Comparison of ENCODE assay signal across 15 mouse cellular contexts in the genomic region with DNA sequence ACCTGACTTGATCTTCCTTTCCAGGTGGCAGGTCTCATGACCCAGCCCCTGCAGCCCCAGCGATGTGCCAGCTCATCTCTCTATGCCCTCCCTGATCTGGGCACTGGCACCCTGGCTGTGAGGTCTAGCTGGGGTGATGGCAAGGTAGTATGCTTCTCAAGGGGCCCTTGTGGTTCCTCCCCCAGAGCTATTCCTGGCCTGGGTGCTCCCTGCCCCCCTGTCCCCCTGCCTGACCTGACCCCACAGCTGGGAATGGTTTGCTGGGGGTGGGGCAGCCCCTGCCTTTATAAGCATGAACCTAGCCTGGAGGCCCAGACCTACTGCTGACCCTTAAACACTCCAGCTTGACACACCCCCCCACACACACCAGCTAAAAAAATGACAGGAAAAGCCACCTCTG. TPM values are rescaled to one million over a fixed set of nuclear protein-coding genes. Genes with fewer than 3 reads are reported as not detected.
A peak's percentile ranks its signal among the peaks of the same experiment; 100 is the strongest.
DNase-seq lines count a peak whose midpoint lies in the region; ATAC-seq and TF ChIP-seq lines count a peak whose summit lies in the region.
"Had no signal": no experiment of that assay in that cellular context is flagged by ENCODE, and none has a peak within 500 bp of the region (broad histone marks: within the 10 kb centered on the region; RNA-seq: fewer than 3 reads in every experiment).

Gene Mybph, plus strand, starts transcription at position 323 of the 400 bp plus-strand sequence.

- no peaks in the 10 kb centered on the region for H3K9me3 ChIP-seq in forebrain, embryonic 10.5 days
- no peaks in the 10 kb centered on the region for H3K9me3 ChIP-seq in forebrain, embryonic 15.5 days
- no peaks in the 10 kb centered on the region for H3K9me3 ChIP-seq in megakaryocyte, embryonic 14.5 days
- no peaks in the 10 kb centered on the region for H3K9me3 ChIP-seq in limb, embryonic 15.5 days
- no peaks in the 10 kb centered on the region for H3K9me3 ChIP-seq in hindbrain, embryonic 14.5 days (ENCODE audit: control insufficient read depth, low read length)
- H3K9me3 ChIP-seq: hindbrain, embryonic 13.5 days had no signal

- ATAC-seq in forebrain, embryonic 15.5 days (replicated peaks), result no peak
- no peak for ATAC-seq in megakaryocyte, adult 5-6 weeks (ENCODE audit: poor library complexity, severe bottlenecking)
- ATAC-seq in limb, embryonic 15.5 days (ENCODE audit: insufficient number of reproducible peaks, low FRiP score, low TSS enrichment, low read depth), result no peak
- ATAC-seq in hindbrain, embryonic 14.5 days (ENCODE audit: low FRiP score), result no peak
- ATAC-seq: liver, postnatal 0 days had no signal

- 64% methylated on average over 1 of the region's 1 CpGs for WGBS in forebrain, embryonic 10.5 days
- WGBS in forebrain, embryonic 15.5 days, result 62% methylated on average over 1 of the region's 1 CpGs
- 73% methylated on average over 1 of the region's 1 CpGs for WGBS in limb, embryonic 15.5 days
- 77% methylated on average over 1 of the region's 1 CpGs for WGBS in hindbrain, embryonic 14.5 days

- TF ChIP-seq CTCF in gastrocnemius, adult 2 months (IDR thresholded peaks at IDR 0.05), result no peak

- H3K27ac ChIP-seq in forebrain, embryonic 10.5 days, result peak within 1 kb of the TSS; percentile 53
- H3K27ac ChIP-seq in forebrain, embryonic 15.5 days (replicated peaks), result no peak within 1 kb of the TSS
- H3K27ac ChIP-seq in gastrocnemius, adult 2 months, result peak within 1 kb of the TSS; percentile 93
- peak within 1 kb of the TSS; percentile 3 for H3K27ac ChIP-seq in limb, embryonic 15.5 days
- no peak within 1 kb of the TSS for H3K27ac ChIP-seq in hindbrain, embryonic 14.5 days
- H3K27ac ChIP-seq: hindbrain, embryonic 13.5 days had no signal

- intact Hi-C loops in gastrocnemius, adult 2 months (cut with DNase I), result no loop called here
- intact Hi-C loops in left cerebral cortex, postnatal 14 days (cut with DNase I), result no loop called here

- H3K4me2 ChIP-seq in forebrain, embryonic 15.5 days (replicated peaks), result no peak within 1 kb of the TSS
- H3K4me2 ChIP-seq in limb, embryonic 15.5 days, result no peak within 1 kb of the TSS
- H3K4me2 ChIP-seq in hindbrain, embryonic 14.5 days (replicated peaks), result no peak within 1 kb of the TSS
- H3K4me2 ChIP-seq: hindbrain, embryonic 13.5 days had no signal

- peaks cover 20% of the 10 kb centered on the region for H3K27me3 ChIP-seq in forebrain, embryonic 10.5 days (ENCODE audit: poor library complexity, severe bottlenecking)
- H3K27me3 ChIP-seq in forebrain, embryonic 15.5 days, result no peaks in the 10 kb centered on the region
- peaks cover 73% of the 10 kb centered on the region for H3K27me3 ChIP-seq in megakaryocyte, embryonic 14.5 days (replicated peaks)
- no peaks in the 10 kb centered on the region for H3K27me3 ChIP-seq in limb, embryonic 15.5 days
- no peaks in the 10 kb centered on the region for H3K27me3 ChIP-seq in hindbrain, embryonic 14.5 days (ENCODE audit: control insufficient read depth, insufficient read depth, low read length)

- H3K36me3 ChIP-seq in forebrain, embryonic 10.5 days (replicated peaks), result no peaks in the 10 kb centered on the region
- H3K36me3 ChIP-seq in forebrain, embryonic 15.5 days, result no peaks in the 10 kb centered on the region
- H3K36me3 ChIP-seq in megakaryocyte, embryonic 14.5 days (replicated peaks; ENCODE audit: low read length), result no peaks in the 10 kb centered on the region
- no peaks in the 10 kb centered on the region for H3K36me3 ChIP-seq in limb, embryonic 15.5 days
- no peaks in the 10 kb centered on the region for H3K36me3 ChIP-seq in hindbrain, embryonic 14.5 days (replicated peaks; ENCODE audit: control insufficient read depth, insufficient read depth)
- H3K36me3 ChIP-seq: hindbrain, embryonic 13.5 days had no signal

- no peak within 1 kb of the TSS for H3K9ac ChIP-seq in forebrain, embryonic 15.5 days (replicated peaks)
- peak within 1 kb of the TSS; percentile 14; the same call in 1 of the 2 replicates for H3K9ac ChIP-seq in limb, embryonic 15.5 days
- no peak within 1 kb of the TSS for H3K9ac ChIP-seq in hindbrain, embryonic 14.5 days
- H3K9ac ChIP-seq: hindbrain, embryonic 13.5 days; liver, postnatal 0 days had no signal

- no peak for DNase-seq in forebrain, embryonic 10.5 days (ENCODE audit: extremely low spot score, low spot score)
- DNase-seq in gastrocnemius, adult 2 months, result peak; percentile 84
- no peak for DNase-seq in left cerebral cortex, postnatal 14 days (ENCODE audit: low spot score in 2 of 2)
- no peak for DNase-seq in hindbrain, embryonic 14.5 days (ENCODE audit: low spot score)
- DNase-seq: kidney, adult 2 months; liver, postnatal 0 days; lung, postnatal 4 days; thymus, postnatal 25 days had no signal

- H3K4me1 ChIP-seq in forebrain, embryonic 10.5 days, result peaks cover 55% of the 10 kb centered on the region
- H3K4me1 ChIP-seq in forebrain, embryonic 15.5 days, result peaks cover 26% of the 10 kb centered on the region
- peaks cover 55% of the 10 kb centered on the region for H3K4me1 ChIP-seq in megakaryocyte, embryonic 14.5 days
- peaks cover 48% of the 10 kb centered on the region for H3K4me1 ChIP-seq in limb, embryonic 15.5 days
- peaks cover 14% of the 10 kb centered on the region; the same call in 1 of the 2 replicates for H3K4me1 ChIP-seq in hindbrain, embryonic 14.5 days (replicated peaks; ENCODE audit: control insufficient read depth, insufficient read depth, low read length)

- H3K4me3 ChIP-seq in forebrain, embryonic 10.5 days, result no peak within 1 kb of the TSS
- no peak within 1 kb of the TSS for H3K4me3 ChIP-seq in forebrain, embryonic 15.5 days
- H3K4me3 ChIP-seq in megakaryocyte, embryonic 14.5 days (replicated peaks), result peak within 1 kb of the TSS; percentile 50
- H3K4me3 ChIP-seq in gastrocnemius, adult 2 months, result peak within 1 kb of the TSS; percentile 74
- peak within 1 kb of the TSS; percentile 14; the same call in 1 of the 2 replicates for H3K4me3 ChIP-seq in limb, embryonic 15.5 days
- H3K4me3 ChIP-seq in hindbrain, embryonic 14.5 days (replicated peaks; ENCODE audit: low read length), result no peak within 1 kb of the TSS
- H3K4me3 ChIP-seq: hindbrain, embryonic 13.5 days had no signal

RNA-seq across cellular contexts. Expression of gene Mybph, which starts in this region (rescaled TPM):
- 0.46 and 0.65 TPM in 2 replicates for polyA plus RNA-seq in forebrain, embryonic 10.5 days (2016; fragmentation: Nextera tagmentation; extraction: Ambion mirVana)
- not detected in 2 replicates for polyA plus RNA-seq in forebrain, embryonic 15.5 days (2015; fragmentation: Nextera tagmentation; extraction: Ambion mirVana)
- not detected in 2 replicates for polyA plus RNA-seq in megakaryocyte, embryonic 14.5 days (2012; ENCODE audit: insufficient read depth, low replicate concordance)
- total RNA-seq in megakaryocyte, adult 5-6 weeks (2015), result 0.09 and 0.16 TPM in 2 replicates
- not detected in 2 replicates for total RNA-seq in megakaryocyte, adult 5-6 weeks (2017)
- 100 to 1,000 TPM; 192 to 318 TPM for total RNA-seq in gastrocnemius, adult 2 months (2021)
- 55.8 and 102 TPM in 2 replicates for polyA plus RNA-seq in limb, embryonic 15.5 days (2015; fragmentation: Nextera tagmentation; extraction: Ambion mirVana)
- not detected for total RNA-seq in left cerebral cortex, postnatal 14 days (2021)
- polyA plus RNA-seq in hindbrain, embryonic 14.5 days (2014; fragmentation: Nextera tagmentation; extraction: Ambion mirVana), result 0.27 TPM in 1 of 2 replicates, not detected in the other
- total RNA-seq: left cerebral cortex, postnatal 10 days had no signal
- polyA plus RNA-seq: liver, postnatal 0 days; stomach, embryonic 14.5 days had no signal

Comparison
In these comparisons a context has a peak if more than half of its experiments do, and no peak if none do; other contexts are left out.
1. RNA of gene Mybph (total RNA-seq): 192 to 318 TPM in gastrocnemius, adult 2 months; not detected in left cerebral cortex, postnatal 14 days and 0.09 to 0.16 TPM in megakaryocyte, adult 5-6 weeks; every median in the first group is over 100 times any median in the second.
2. RNA of gene Mybph (polyA plus RNA-seq): 55.8 to 102 TPM in limb, embryonic 15.5 days; 0.46 to 0.65 TPM in forebrain, embryonic 10.5 days, 0.27 TPM in hindbrain, embryonic 14.5 days, not detected in forebrain, embryonic 15.5 days and not detected in megakaryocyte, embryonic 14.5 days; every median in the first group is over 10 times any median in the second.
3. H3K27ac ChIP-seq: peak in forebrain, embryonic 10.5 days (single experiment), gastrocnemius, adult 2 months (single experiment) and limb, embryonic 15.5 days (single experiment); none in forebrain, embryonic 15.5 days (single experiment) and hindbrain, embryonic 14.5 days (single experiment).
4. H3K4me3 ChIP-seq: peak in megakaryocyte, embryonic 14.5 days (single experiment), gastrocnemius, adult 2 months (single experiment) and limb, embryonic 15.5 days (single experiment); none in forebrain, embryonic 10.5 days (single experiment), forebrain, embryonic 15.5 days (single experiment) and hindbrain, embryonic 14.5 days (single experiment).